Mouse (Mus musculus): ENCODE measurements around the gene Gck.

Gck gene

GRCm38 (mm10) chr11:5949586-5950352 is at the start of gene Gck:
TSS of gene Gck (minus strand) at chr11:5950081.
- no peak for DNase-seq

GRCm38 (mm10) chr11:5998472-5998871 is 48.6 kb upstream of the Gck start:
- no peak for DNase-seq

GRCm38 (mm10) chr11:5995989-5996388 is 46.1 kb upstream of the Gck start:
- DNase-seq: peak; percentile 94 to 95

- DNase-seq: peak; percentile 43 to 55
Measured at GRCm38 (mm10) chr11:5994880-5995279, 45.0 kb upstream of the Gck start.

GRCm38 (mm10) chr11:5994212-5994611 is 44.3 kb upstream of the Gck start:
- peak; percentile 77 to 79 for DNase-seq

GRCm38 (mm10) chr11:5990910-5991309 is 41.0 kb upstream of the Gck start:
- peak; percentile 67 to 76 for DNase-seq

GRCm38 (mm10) chr11:5989954-5990593 is 40.2 kb upstream of the Gck start:
- DNase-seq: peak; percentile 68 to 69

GRCm38 (mm10) chr11:5988126-5988525 is 38.2 kb upstream of the Gck start:
- DNase-seq: no peak

GRCm38 (mm10) chr11:5983629-5984028 is 33.7 kb upstream of the Gck start:
- peak; percentile 77 to 84 for DNase-seq

GRCm38 (mm10) chr11:5981323-5981722 is 31.4 kb upstream of the Gck start:
- DNase-seq: peak in 1 of 2 experiments; percentile 54

- DNase-seq: peak in 1 of 2 experiments; percentile 57
Measured at GRCm38 (mm10) chr11:5980561-5980960, 30.7 kb upstream of the Gck start.

GRCm38 (mm10) chr11:5980108-5980507 is 30.2 kb upstream of the Gck start:
- peak in 1 of 2 experiments; percentile 50 for DNase-seq

- DNase-seq: peak in 1 of 2 experiments; percentile 60
Measured at GRCm38 (mm10) chr11:5979088-5979487, 29.2 kb upstream of the Gck start.

- DNase-seq: peak in 1 of 2 experiments; percentile 66
Measured at GRCm38 (mm10) chr11:5976106-5976505, 26.2 kb upstream of the Gck start.

GRCm38 (mm10) chr11:5975068-5975467 is 25.2 kb upstream of the Gck start:
- no peak for DNase-seq

GRCm38 (mm10) chr11:5974053-5974452 is 24.2 kb upstream of the Gck start:
- DNase-seq: no peak

- no peak for DNase-seq
Measured at GRCm38 (mm10) chr11:5973151-5973550, 23.3 kb upstream of the Gck start.

GRCm38 (mm10) chr11:5971202-5971601 is 21.3 kb upstream of the Gck start:
- no peak for DNase-seq

- DNase-seq: peak; percentile 11 to 17
Measured at GRCm38 (mm10) chr11:5968223-5968622, 18.3 kb upstream of the Gck start.

GRCm38 (mm10) chr11:5966751-5967150 is 16.9 kb upstream of the Gck start:
- peak; percentile 31 to 41 for DNase-seq

- DNase-seq: peak; percentile 12 to 24
Measured at GRCm38 (mm10) chr11:5965865-5966264, 16.0 kb upstream of the Gck start.

GRCm38 (mm10) chr11:5960051-5960450 is 10.2 kb upstream of the Gck start:
- no peak for DNase-seq

GRCm38 (mm10) chr11:5955546-5956276 is 5.8 kb upstream of the Gck start, which contains the start of gene Ykt6:
TSS of gene Ykt6 (plus strand) at chr11:5955693.
- peak; percentile 95 to 98 for DNase-seq
